Comparison of ENCODE assay signal across 16 mouse cellular contexts in genomic region chr11:32210623-32211022, GRCm38 (mm10). TPM values are rescaled to one million over a fixed set of nuclear protein-coding genes. Genes with fewer than 3 reads are reported as not detected.
"Had no signal": no experiment of that assay in that cellular context is flagged by ENCODE, and none has a peak within 500 bp of the region (broad histone marks: within the 10 kb centered on the region; RNA-seq: fewer than 3 reads in every experiment).

No protein-coding gene starts in this region.

- H3K27ac ChIP-seq: kidney, embryonic 15.5 days; limb, embryonic 15.5 days; liver, embryonic 13.5 days; neural tube, embryonic 12.5 days had no signal

- H3K9me3 ChIP-seq: kidney, embryonic 15.5 days; limb, embryonic 15.5 days; liver, embryonic 13.5 days; neural tube, embryonic 12.5 days had no signal

- H3K27me3 ChIP-seq: kidney, embryonic 15.5 days; limb, embryonic 15.5 days; liver, embryonic 13.5 days; neural tube, embryonic 12.5 days had no signal

- H3K4me2 ChIP-seq: kidney, embryonic 15.5 days; limb, embryonic 15.5 days; liver, embryonic 13.5 days; neural tube, embryonic 12.5 days had no signal

- H3K9ac ChIP-seq: kidney, embryonic 15.5 days; limb, embryonic 15.5 days; liver, embryonic 13.5 days; liver, postnatal 0 days; neural tube, embryonic 12.5 days had no signal

- H3K4me3 ChIP-seq: kidney, embryonic 15.5 days; limb, embryonic 15.5 days; liver, embryonic 13.5 days; neural tube, embryonic 12.5 days had no signal

- DNase-seq: kidney, adult 2 months; kidney, postnatal 14 days; left cerebral cortex, postnatal 4 days; liver, embryonic 13.5 days; liver, postnatal 0 days; lung, postnatal 36 days; midbrain, embryonic 14.5 days; thymus, adult 2 months; thymus, postnatal 25 days had no signal

- ATAC-seq: liver, postnatal 0 days had no signal

RNA-seq across cellular contexts. Expression of gene Il9r, which starts 10.5 kb away (rescaled TPM):
- total RNA-seq: layer of hippocampus, adult 8-10 months; layer of hippocampus, postnatal 14 days; left cerebral cortex, adult 18-20 months; left cerebral cortex, postnatal 10 days; left cerebral cortex, postnatal 4 days had no signal
- polyA plus RNA-seq: kidney, embryonic 15.5 days; midbrain, embryonic 14.5 days had no signal
